Mouse (Mus musculus) spleen, adult 2 months (tissue): ENCODE data around the gene Lpp.

ENCODE experiments used
- CTCF ChIP-seq: fragments of 200-500 bp; IDR thresholded peaks from 2 replicates; pipeline ENCODE4 v1.5.1; 2011; ENCODE audit warnings: mild to moderate bottlenecking, inconsistent platforms; ENCODE audit not compliant: insufficient read depth, insufficient read length, insufficient replicate concordance; ENCODE audit errors: extremely low read depth
- POLR2A ChIP-seq: fragments of 200-500 bp; IDR thresholded peaks from 2 replicates; pipeline ENCODE4 v1.6.1; 2011; ENCODE audit warnings: low read depth, low read length, inconsistent platforms

DNA sequence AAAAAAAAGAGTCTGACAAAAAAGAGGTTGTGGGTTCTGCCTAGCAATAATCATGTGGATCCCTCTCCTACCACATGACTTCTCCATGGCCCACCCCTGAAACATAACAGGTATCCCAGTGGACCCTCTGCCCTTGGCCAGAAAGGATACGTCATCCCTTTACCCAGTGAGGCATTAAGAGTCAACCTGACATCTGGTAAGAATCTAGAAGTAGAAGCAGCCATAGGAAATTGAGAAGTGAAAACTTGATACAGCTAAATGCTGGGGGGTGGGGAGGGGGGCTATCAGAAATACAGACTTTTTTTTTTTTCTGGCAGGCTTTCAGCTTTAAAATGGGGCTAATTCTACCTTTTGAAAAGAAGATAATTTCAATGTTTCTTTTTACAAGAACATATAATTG, 445.7 kb downstream of the Lpp start:
- no peak for TF ChIP-seq CTCF
- no peak for TF ChIP-seq POLR2A
